Mouse (Mus musculus) hindbrain, embryonic 12.5 days (tissue): ENCODE measurements at regions not wholly inside any gene's neighbourhood (a gene's known extent, or its start where the extent isn't known, plus 50 kb on each side); places are given as distances from the start of the nearest gene placed in this dataset.
A peak's percentile ranks its signal among the peaks of the same experiment; 100 is the strongest.

ENCODE experiments used
- ATAC-seq: fragments of 200-750 bp; cut with Nextera tagmentation; 2 replicates; pipeline ENCODE4 v1.8.0; 2017; ENCODE audit warnings: moderate TSS enrichment; ENCODE audit not compliant: low FRiP score
- H3K27ac ChIP-seq: fragments of 300-500 bp; sonication (generic); 2 replicates; pipeline ENCODE4 v1.5.1; 2016; ENCODE audit warnings: mild to moderate bottlenecking
- H3K27me3 ChIP-seq: fragments of 300-500 bp; sonication (generic); 2 replicates; pipeline ENCODE4 v1.6.1; 2016; ENCODE audit warnings: mild to moderate bottlenecking
- H3K36me3 ChIP-seq: fragments of 300-500 bp; sonication (generic); 2 replicates; pipeline ENCODE4 v1.6.1; 2016; ENCODE audit warnings: mild to moderate bottlenecking
- H3K4me1 ChIP-seq: fragments of 300-500 bp; sonication (generic); 2 replicates; pipeline ENCODE4 v1.6.1; 2016
- H3K4me2 ChIP-seq: fragments of 300-500 bp; sonication (generic); replicated peaks from 2 replicates; pipeline ENCODE4 v1.6.1; 2016; ENCODE audit warnings: mild to moderate bottlenecking
- H3K4me3 ChIP-seq: fragments of 300-500 bp; sonication (generic); 2 replicates; pipeline ENCODE4 v1.5.1; 2016; ENCODE audit warnings: mild to moderate bottlenecking
- H3K9ac ChIP-seq: fragments of 300-500 bp; sonication (generic); 2 replicates; pipeline ENCODE4 v1.6.1; 2016; ENCODE audit warnings: mild to moderate bottlenecking, moderate library complexity
- H3K9me3 ChIP-seq: fragments of 300-500 bp; sonication (generic); replicated peaks from 2 replicates; pipeline ENCODE4 v1.6.1; 2016; ENCODE audit warnings: mild to moderate bottlenecking
- WGBS: fragments of 180-500 bp; shearing (Covaris S2); methylation state at CpG from one replicate; pipeline ENCODE4 v1.1.7; 2016; 5-methylcytosine and 5-hydroxymethylcytosine counted together

GRCm38 (mm10) chr1:189990046-189990622 is 68.0 kb upstream of the Smyd2 start:
- Histone ChIP-seq H3K27me3 (peaks cover 9% of the 10 kb centered on the region; the same call in 1 of the 2 replicates), H3K4me1 (peaks cover 5% of the 10 kb centered on the region; the same call in 1 of the 2 replicates), H3K27ac (no peak overlapping the region), H3K4me2 (no peak overlapping the region), H3K9me3 (no peaks in the 10 kb centered on the region), H3K4me3 (no peak overlapping the region), H3K9ac (no peak overlapping the region), H3K36me3 (no peaks in the 10 kb centered on the region)
- no peak for ATAC-seq
- 46% methylated on average over 11 of the region's 11 CpGs for WGBS

GRCm38 (mm10) chr1:189989376-189989775 is 67.2 kb upstream of the Smyd2 start:
- peak overlapping the region; percentile 24; the same call in 1 of the 2 replicates for H3K4me2 ChIP-seq

GRCm38 (mm10) chr1:189988864-189989263 is 66.7 kb upstream of the Smyd2 start:
- no peak for ATAC-seq
- WGBS, result 88% methylated on average over 3 of the region's 3 CpGs
- H3K27me3 ChIP-seq, result peaks cover 9% of the 10 kb centered on the region; the same call in 1 of the 2 replicates
- H3K9me3 ChIP-seq, result no peaks in the 10 kb centered on the region
- no peak overlapping the region for H3K9ac ChIP-seq
- peaks cover 5% of the 10 kb centered on the region; the same call in 1 of the 2 replicates for H3K4me1 ChIP-seq
- no peak overlapping the region for H3K27ac ChIP-seq
- no peak overlapping the region for H3K4me2 ChIP-seq
- no peak overlapping the region for H3K4me3 ChIP-seq
- no peaks in the 10 kb centered on the region for H3K36me3 ChIP-seq

More at GRCm38 (mm10) chr1:189989376-189989775, 67.2 kb upstream of the Smyd2 start:
- Histone ChIP-seq H3K27ac (no peak overlapping the region), H3K9ac (no peak overlapping the region), H3K4me1 (peaks cover 5% of the 10 kb centered on the region; the same call in 1 of the 2 replicates), H3K36me3 (no peaks in the 10 kb centered on the region), H3K4me3 (no peak overlapping the region), H3K27me3 (peaks cover 9% of the 10 kb centered on the region; the same call in 1 of the 2 replicates), H3K9me3 (no peaks in the 10 kb centered on the region)
- no peak for ATAC-seq
- 38% methylated on average over 14 of the region's 14 CpGs for WGBS

GRCm38 (mm10) chr1:189985516-189986205 is 63.5 kb upstream of the Smyd2 start:
- WGBS, result 61% methylated on average over 11 of the region's 11 CpGs
- H3K9me3 ChIP-seq, result no peaks in the 10 kb centered on the region
- no peak overlapping the region for H3K4me3 ChIP-seq
- H3K27ac ChIP-seq, result no peak overlapping the region
- ATAC-seq, result no peak
- H3K27me3 ChIP-seq, result 0 out of 2 replicates have a peak, but pooled peaks cover 6% of the 10 kb centered on the region
- H3K36me3 ChIP-seq, result no peaks in the 10 kb centered on the region
- H3K4me1 ChIP-seq, result peaks cover 3% of the 10 kb centered on the region; the same call in 1 of the 2 replicates
- no peak overlapping the region for H3K4me2 ChIP-seq
- H3K9ac ChIP-seq, result no peak overlapping the region

- no peak overlapping the region for H3K4me2 ChIP-seq
- peaks cover 3% of the 10 kb centered on the region; the same call in 1 of the 2 replicates for H3K27me3 ChIP-seq
- H3K4me3 ChIP-seq, result no peak overlapping the region
- H3K9ac ChIP-seq, result no peak overlapping the region
- no peaks in the 10 kb centered on the region for H3K36me3 ChIP-seq
- ATAC-seq, result no peak
- 0 out of 2 replicates have a peak, but pooled peaks cover 4% of the 10 kb centered on the region for H3K4me1 ChIP-seq
- H3K9me3 ChIP-seq, result no peaks in the 10 kb centered on the region
- 37% methylated on average over 10 of the region's 10 CpGs for WGBS
- H3K27ac ChIP-seq, result no peak overlapping the region
These were observed 56.1 kb upstream of the Smyd2 start for GRCm38 (mm10) chr1:189978244-189978643.

- H3K4me2 ChIP-seq, result no peak overlapping the region
- no peaks in the 10 kb centered on the region for H3K36me3 ChIP-seq
- WGBS, result 81% methylated on average over 9 of the region's 9 CpGs
- no peaks in the 10 kb centered on the region for H3K9me3 ChIP-seq
- H3K4me3 ChIP-seq, result no peak overlapping the region
- H3K27ac ChIP-seq, result no peak overlapping the region
- peaks cover 3% of the 10 kb centered on the region for H3K27me3 ChIP-seq
- 0 out of 2 replicates have a peak, but pooled peaks cover 6% of the 10 kb centered on the region for H3K4me1 ChIP-seq
- no peak for ATAC-seq
- H3K9ac ChIP-seq, result no peak overlapping the region
These were observed 53.5 kb upstream of the Smyd2 start for GRCm38 (mm10) chr1:189975660-189976059.

- no peak overlapping the region for H3K9ac ChIP-seq
- ATAC-seq, result peak; percentile 60; the same call in 1 of the 2 replicates
- peaks cover 3% of the 10 kb centered on the region for H3K27me3 ChIP-seq
- H3K4me2 ChIP-seq, result peak overlapping the region; percentile 41
- H3K4me3 ChIP-seq, result no peak overlapping the region
- no peak overlapping the region for H3K27ac ChIP-seq
- no peaks in the 10 kb centered on the region for H3K36me3 ChIP-seq
- H3K4me1 ChIP-seq, result 0 out of 2 replicates have a peak, but pooled peaks cover 3% of the 10 kb centered on the region
- H3K9me3 ChIP-seq, result no peaks in the 10 kb centered on the region
- 21% methylated on average over 13 of the region's 13 CpGs for WGBS
These were observed 50.7 kb upstream of the Smyd2 start for GRCm38 (mm10) chr1:189972790-189973406.
